Mouse (Mus musculus) inflammation-experienced regulatory T-cells, adult 16 weeks (primary cell): Measurements from ENCODE around the gene Abhd5. TPM values are rescaled to one million over a fixed set of nuclear protein-coding genes. Genes with fewer than 3 reads are reported as not detected.

ENCODE experiments used
- polyA plus RNA-seq: library from polyadenylated mRNA; unstranded; fragments of 100-300 nt; shearing (Covaris generic); gene quantifications from one replicate; pipeline ENCODE4 v1.2.1, GENCODE M21; 2017

Abhd5 gene
- 14.6 TPM for polyA plus RNA-seq

DNA sequence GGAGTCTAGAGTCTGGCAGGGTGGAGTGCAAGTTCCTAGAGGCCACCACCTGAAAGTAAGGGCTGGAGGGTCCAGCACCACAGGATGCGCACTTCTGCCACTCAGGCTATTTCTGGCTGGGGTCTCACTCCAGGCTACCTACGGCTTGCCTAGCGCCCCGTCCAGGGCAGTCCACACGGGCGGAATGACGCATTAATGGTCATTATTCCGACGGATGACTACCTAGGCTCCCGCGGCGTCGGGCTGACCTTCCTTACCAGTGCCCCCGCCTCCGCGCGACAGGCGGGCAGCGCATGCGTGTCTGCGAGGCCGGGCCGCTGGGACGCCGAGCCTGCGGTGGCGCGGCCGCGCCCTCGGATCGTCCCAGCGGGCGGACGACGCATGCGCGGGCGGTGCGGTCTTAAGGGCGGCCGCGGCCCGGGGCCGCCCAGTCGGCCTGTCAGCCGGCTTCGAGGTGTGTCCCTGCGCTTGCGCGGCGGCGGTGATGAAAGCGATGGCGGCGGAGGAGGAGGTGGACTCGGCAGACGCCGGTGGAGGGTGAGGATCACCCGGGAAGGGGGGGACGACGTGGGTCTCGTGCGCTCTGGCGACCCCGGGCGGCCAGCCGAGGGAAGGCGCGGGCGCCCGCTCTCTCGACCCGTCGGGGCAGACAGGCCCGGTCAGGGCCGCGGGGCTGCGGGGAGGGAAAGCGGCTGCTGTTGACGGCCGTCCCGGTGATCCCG is at the start of gene Abhd5:
Gene Abhd5, plus strand, starts transcription at position 306 of the 722 bp plus-strand sequence.

Other genes with a start within 250 kb of the Abhd5 start
- gene Snrk, start 234.3 kb upstream of the Abhd5 start, polyA plus RNA-seq = 133 TPM
- gene Ano10, start 57.2 kb upstream of the Abhd5 start, polyA plus RNA-seq = 42.8 TPM